Mouse (Mus musculus): ENCODE measurements around the gene Prkcq. TPM values are rescaled to one million over a fixed set of nuclear protein-coding genes. Genes with fewer than 3 reads are reported as not detected.

Prkcq gene
- total RNA-seq (2023): 358 TPM

GRCm38 (mm10) chr2:11171754-11172501, at the start of gene Prkcq:
TSS of gene Prkcq (plus strand) at chr2:11172108.

All from CD4-positive naive resting alpha-beta T cell, adult 57 days (primary cell).